Mouse (Mus musculus): ENCODE results near the gene Ubxn4.
A peak's percentile ranks its signal among the peaks of the same experiment; 100 is the strongest.
"Not testable (repeated sequence)": the region's sequence is repeated elsewhere in the genome, so short reads cannot be mapped to it uniquely, and the experiment has no call there.

Ubxn4 gene

DNA sequence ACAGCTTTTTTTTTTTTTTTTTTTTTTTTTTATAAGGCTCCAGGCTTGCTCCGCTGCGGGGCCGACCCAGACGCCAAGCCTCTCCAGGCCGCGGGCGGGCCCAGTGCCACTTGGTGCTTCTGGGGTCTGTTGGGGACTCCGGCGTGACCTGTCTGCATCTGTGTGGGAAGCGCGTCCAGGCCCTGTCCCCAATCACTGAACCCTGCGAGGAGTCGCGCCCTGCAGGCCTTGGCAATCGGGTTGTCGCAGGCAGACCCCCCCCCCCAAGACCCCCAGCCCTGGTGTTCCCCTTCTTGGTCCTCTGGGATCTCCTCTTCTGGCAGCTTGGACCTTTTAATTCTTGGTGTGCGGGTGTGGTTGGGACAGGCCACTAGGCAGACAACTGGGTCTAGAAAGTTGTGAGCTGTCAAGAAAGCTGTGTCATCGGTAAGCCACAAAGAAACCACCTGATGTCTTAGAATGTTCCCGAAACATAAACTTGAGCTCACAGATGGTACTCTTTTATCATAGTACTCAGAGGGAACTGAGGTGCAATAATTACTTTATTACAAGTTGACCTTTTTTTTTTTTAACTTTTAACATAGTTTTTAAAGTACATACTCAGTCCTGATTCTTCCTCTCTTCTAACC, 1.1 kb downstream of the Ubxn4 start:
- H3K9me3 ChIP-seq (ENCODE audit: low read length), result no peaks in the 10 kb centered on the region
- peak overlapping the region; percentile 87 for H3K4me3 ChIP-seq (replicated peaks; ENCODE audit: low read length)
- no peaks in the 10 kb centered on the region for H3K27me3 ChIP-seq (ENCODE audit: insufficient read depth, low read length)
- TF ChIP-seq CTCF (conservative IDR thresholded peaks at IDR 0.05; ENCODE audit: low read length) (no peak), NANOG (IDR thresholded peaks at IDR 0.05; ENCODE audit: borderline replicate concordance, low read length) (no peak), POU5F1 (IDR thresholded peaks at IDR 0.05; ENCODE audit: borderline replicate concordance, low read length) (no peak)
- H3K4me1 ChIP-seq (replicated peaks; ENCODE audit: low read depth, low read length), result peaks cover 13% of the 10 kb centered on the region
- H3K36me3 ChIP-seq (ENCODE audit: insufficient read depth, low read length), result no peaks in the 10 kb centered on the region

DNA sequence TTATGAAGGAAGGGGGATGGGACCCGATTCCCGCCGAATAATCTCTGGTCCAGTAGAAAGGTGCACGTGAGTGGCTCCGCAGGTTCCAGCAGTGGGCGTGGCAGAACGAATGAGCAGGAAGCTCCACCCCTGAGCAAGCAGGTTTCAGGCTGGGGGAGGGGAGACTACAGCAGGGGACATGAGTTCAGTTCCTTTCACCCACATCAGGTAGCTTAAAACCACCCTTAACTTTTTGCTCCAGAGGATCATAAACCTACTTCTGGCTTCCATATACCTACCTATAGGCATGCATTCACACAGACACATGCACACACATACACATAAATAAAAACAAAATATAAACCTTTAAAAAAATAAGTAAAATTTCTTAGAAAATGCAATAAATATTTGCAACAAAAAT, 23.3 kb downstream of the Ubxn4 start:
- H3K27me3 ChIP-seq (ENCODE audit: insufficient read depth, low read length); H3K9me3 ChIP-seq (ENCODE audit: low read length); H3K4me3 ChIP-seq (replicated peaks; ENCODE audit: low read length): not testable (repeated sequence)
- Histone ChIP-seq H3K4me1 (replicated peaks; ENCODE audit: low read depth, low read length) (peaks cover 22% of the 10 kb centered on the region), H3K36me3 (ENCODE audit: insufficient read depth, low read length) (peaks cover 57% of the 10 kb centered on the region)

DNA sequence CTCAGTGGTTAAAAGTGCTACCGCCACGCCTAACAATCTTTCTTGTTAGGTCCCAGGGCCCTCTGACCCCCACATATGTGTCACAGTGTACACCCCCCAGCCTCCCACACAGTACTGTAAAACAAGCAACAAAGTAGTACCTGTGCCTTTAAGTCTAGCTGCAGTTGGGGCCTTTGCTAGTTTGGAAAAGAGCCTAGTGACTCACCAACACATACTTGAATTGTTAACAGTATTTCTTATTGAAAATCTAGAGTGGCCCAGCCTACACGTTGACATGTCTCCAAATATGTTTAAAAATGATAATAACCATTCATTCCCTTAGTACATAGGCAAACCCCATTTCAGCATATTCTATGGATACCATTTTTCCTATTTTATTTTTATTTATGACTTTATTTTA, 27.0 kb downstream of the Ubxn4 start:
- H3K4me3 ChIP-seq (replicated peaks; ENCODE audit: low read length), result no peak overlapping the region
- H3K27me3 ChIP-seq (ENCODE audit: insufficient read depth, low read length), result no peaks in the 10 kb centered on the region
- no peaks in the 10 kb centered on the region for H3K9me3 ChIP-seq (ENCODE audit: low read length)
- H3K36me3 ChIP-seq (ENCODE audit: insufficient read depth, low read length), result peaks cover 69% of the 10 kb centered on the region
- peaks cover 22% of the 10 kb centered on the region for H3K4me1 ChIP-seq (replicated peaks; ENCODE audit: low read depth, low read length)
- TF ChIP-seq NANOG (IDR thresholded peaks at IDR 0.05; ENCODE audit: borderline replicate concordance, low read length) (no peak), CTCF (conservative IDR thresholded peaks at IDR 0.05; ENCODE audit: low read length) (no peak), POU5F1 (IDR thresholded peaks at IDR 0.05; ENCODE audit: borderline replicate concordance, low read length) (no peak)

DNA sequence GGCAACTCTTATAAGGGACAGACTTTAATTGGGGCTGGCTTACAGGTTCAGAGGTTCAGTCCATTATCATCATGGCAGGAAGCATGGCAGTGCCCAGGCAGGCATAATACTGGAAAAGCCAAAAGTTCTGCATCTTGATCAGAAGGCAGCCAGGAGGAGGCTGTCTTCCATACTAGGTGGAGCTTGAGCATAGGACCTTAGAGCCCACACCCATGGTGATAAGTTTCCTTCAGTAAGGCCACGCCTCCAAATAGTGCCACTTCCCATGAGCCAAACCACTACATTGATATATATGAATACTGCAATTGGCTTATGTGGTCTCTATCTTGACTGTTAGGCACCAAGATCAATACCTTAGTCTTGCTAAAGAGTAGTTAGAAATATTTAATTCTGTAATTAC, 32.1 kb downstream of the Ubxn4 start:
- TF ChIP-seq NANOG (IDR thresholded peaks at IDR 0.05; ENCODE audit: borderline replicate concordance, low read length) (no peak), CTCF (conservative IDR thresholded peaks at IDR 0.05; ENCODE audit: low read length) (no peak), POU5F1 (IDR thresholded peaks at IDR 0.05; ENCODE audit: borderline replicate concordance, low read length) (no peak)
- no peaks in the 10 kb centered on the region for H3K9me3 ChIP-seq (ENCODE audit: low read length)
- H3K4me3 ChIP-seq (replicated peaks; ENCODE audit: low read length), result no peak overlapping the region
- H3K4me1 ChIP-seq (replicated peaks; ENCODE audit: low read depth, low read length), result peaks cover 5% of the 10 kb centered on the region; the same call in 1 of the 2 replicates
- H3K27me3 ChIP-seq (ENCODE audit: insufficient read depth, low read length), result no peaks in the 10 kb centered on the region
- peaks cover 62% of the 10 kb centered on the region for H3K36me3 ChIP-seq (ENCODE audit: insufficient read depth, low read length)

DNA sequence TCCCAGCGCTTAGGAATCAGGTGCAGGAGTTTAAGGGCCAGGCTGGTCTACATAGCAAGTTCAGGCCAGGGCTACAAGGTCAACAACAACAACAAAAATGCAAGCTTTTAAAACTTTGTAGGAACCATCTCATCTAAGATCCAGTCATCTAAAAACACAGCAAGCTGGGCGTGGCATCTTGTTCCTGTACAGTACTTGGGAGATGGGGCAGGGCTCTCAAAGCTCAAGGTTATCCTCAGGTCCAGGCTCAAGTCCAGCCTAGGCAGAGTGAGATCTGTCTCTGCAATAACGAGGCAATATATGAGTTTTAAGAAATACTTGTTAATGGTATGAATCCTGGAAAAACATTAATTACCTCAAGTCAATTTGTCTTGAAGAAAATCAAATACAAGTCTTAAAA, 34.8 kb downstream of the Ubxn4 start:
- H3K4me3 ChIP-seq (replicated peaks; ENCODE audit: low read length), result no peak overlapping the region
- H3K4me1 ChIP-seq (replicated peaks; ENCODE audit: low read depth, low read length), result peaks cover 5% of the 10 kb centered on the region; the same call in 1 of the 2 replicates
- no peaks in the 10 kb centered on the region for H3K27me3 ChIP-seq (ENCODE audit: insufficient read depth, low read length)
- TF ChIP-seq CTCF (conservative IDR thresholded peaks at IDR 0.05; ENCODE audit: low read length) (no peak), POU5F1 (IDR thresholded peaks at IDR 0.05; ENCODE audit: borderline replicate concordance, low read length) (no peak), NANOG (IDR thresholded peaks at IDR 0.05; ENCODE audit: borderline replicate concordance, low read length) (no peak)
- H3K36me3 ChIP-seq (ENCODE audit: insufficient read depth, low read length), result peaks cover 52% of the 10 kb centered on the region
- H3K9me3 ChIP-seq (ENCODE audit: low read length), result no peaks in the 10 kb centered on the region

DNA sequence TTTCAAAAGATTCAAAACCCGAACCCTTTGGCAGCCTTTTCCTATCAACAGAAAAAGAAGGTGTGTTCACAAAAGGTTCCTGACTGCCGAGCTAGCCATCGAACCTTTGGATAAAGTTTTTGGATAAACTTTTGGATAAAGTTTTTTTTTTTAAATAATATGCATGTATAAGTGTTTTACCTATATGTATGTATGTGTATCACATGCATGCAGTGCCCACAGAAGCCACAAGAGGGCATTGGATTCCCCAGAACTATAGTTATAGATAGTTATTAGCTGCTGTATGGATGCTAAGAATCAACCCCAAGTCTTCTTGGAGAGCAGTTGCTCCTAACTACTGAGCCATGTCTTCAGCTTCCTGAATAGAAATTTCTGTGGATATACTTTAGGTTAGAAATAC, 38.0 kb downstream of the Ubxn4 start:
- no peaks in the 10 kb centered on the region for H3K9me3 ChIP-seq (ENCODE audit: low read length)
- TF ChIP-seq NANOG (IDR thresholded peaks at IDR 0.05; ENCODE audit: borderline replicate concordance, low read length) (no peak), CTCF (conservative IDR thresholded peaks at IDR 0.05; ENCODE audit: low read length) (peak; percentile 59)
- H3K4me1 ChIP-seq (replicated peaks; ENCODE audit: low read depth, low read length), result peaks cover 16% of the 10 kb centered on the region
- H3K36me3 ChIP-seq (ENCODE audit: insufficient read depth, low read length), result peaks cover 20% of the 10 kb centered on the region
- peaks cover 7% of the 10 kb centered on the region; the same call in 1 of the 2 replicates for H3K27me3 ChIP-seq (ENCODE audit: insufficient read depth, low read length)
- H3K4me3 ChIP-seq (replicated peaks; ENCODE audit: low read length), result no peak overlapping the region

DNA sequence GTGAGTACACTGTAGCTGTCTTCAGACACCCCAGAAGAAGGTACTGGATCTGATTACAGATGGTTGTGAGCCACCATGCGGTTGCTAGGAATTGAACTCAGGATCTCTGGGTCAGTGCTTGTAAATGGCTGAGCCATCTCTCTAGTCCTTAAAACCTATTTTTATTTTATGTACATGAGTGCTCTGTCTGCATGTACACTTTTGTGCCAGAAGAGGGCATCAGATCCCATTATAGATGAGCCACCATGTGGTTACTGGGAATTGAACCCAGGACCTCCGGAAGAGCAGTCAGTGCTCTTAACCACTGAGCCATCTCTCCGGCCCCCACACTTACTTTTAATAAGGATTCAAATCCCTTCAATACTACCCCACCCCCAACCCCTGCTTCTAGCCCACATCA, 39.2 kb downstream of the Ubxn4 start:
- Histone ChIP-seq H3K9me3 (ENCODE audit: low read length) (no peaks in the 10 kb centered on the region), H3K36me3 (ENCODE audit: insufficient read depth, low read length) (peaks cover 9% of the 10 kb centered on the region; the same call in 1 of the 2 replicates), H3K27me3 (ENCODE audit: insufficient read depth, low read length) (peaks cover 7% of the 10 kb centered on the region; the same call in 1 of the 2 replicates), H3K4me3 (replicated peaks; ENCODE audit: low read length) (no peak overlapping the region), H3K4me1 (replicated peaks; ENCODE audit: low read depth, low read length) (peaks cover 16% of the 10 kb centered on the region)
- TF ChIP-seq NANOG (IDR thresholded peaks at IDR 0.05; ENCODE audit: borderline replicate concordance, low read length) (no peak), POU5F1 (IDR thresholded peaks at IDR 0.05; ENCODE audit: borderline replicate concordance, low read length) (no peak), CTCF (conservative IDR thresholded peaks at IDR 0.05; ENCODE audit: low read length) (peak; percentile 32; the same call in 1 of the 2 replicates)

DNA sequence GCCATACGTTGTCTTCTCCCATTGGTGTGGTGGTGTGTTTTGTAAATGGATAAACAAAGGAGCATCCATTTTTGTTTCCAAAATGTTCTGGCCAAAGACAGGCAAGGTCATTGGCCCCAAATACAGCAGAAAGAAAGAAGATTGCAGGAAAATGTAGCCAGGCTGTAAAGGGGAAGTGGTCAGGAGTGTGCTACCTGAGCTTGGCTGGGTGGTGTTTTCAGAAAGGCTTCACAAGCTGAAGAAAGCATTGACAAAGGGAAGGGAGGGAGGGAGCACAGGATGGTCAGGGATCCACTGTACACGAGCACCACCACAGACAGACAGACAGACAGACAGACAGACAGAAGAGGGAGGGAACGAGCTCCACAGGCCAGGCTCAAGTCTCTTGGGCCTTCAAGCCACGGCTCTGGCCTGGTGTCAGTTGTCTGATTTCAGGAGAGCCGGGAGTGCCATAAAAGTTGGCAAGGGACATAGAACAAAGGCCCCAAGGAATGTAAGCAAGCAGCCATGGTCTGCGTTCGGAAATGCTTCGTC, 40.5 kb downstream of the Ubxn4 start:
- no peaks in the 10 kb centered on the region for H3K36me3 ChIP-seq (ENCODE audit: insufficient read depth, low read length)
- H3K27me3 ChIP-seq (ENCODE audit: insufficient read depth, low read length), result peaks cover 10% of the 10 kb centered on the region
- peaks cover 14% of the 10 kb centered on the region; the same call in 1 of the 2 replicates for H3K4me1 ChIP-seq (replicated peaks; ENCODE audit: low read depth, low read length)
- no peaks in the 10 kb centered on the region for H3K9me3 ChIP-seq (ENCODE audit: low read length)
- TF ChIP-seq NANOG (IDR thresholded peaks at IDR 0.05; ENCODE audit: borderline replicate concordance, low read length) (no peak), CTCF (conservative IDR thresholded peaks at IDR 0.05; ENCODE audit: low read length) (no peak), POU5F1 (IDR thresholded peaks at IDR 0.05; ENCODE audit: borderline replicate concordance, low read length) (no peak)
- no peak overlapping the region for H3K4me3 ChIP-seq (replicated peaks; ENCODE audit: low read length)

DNA sequence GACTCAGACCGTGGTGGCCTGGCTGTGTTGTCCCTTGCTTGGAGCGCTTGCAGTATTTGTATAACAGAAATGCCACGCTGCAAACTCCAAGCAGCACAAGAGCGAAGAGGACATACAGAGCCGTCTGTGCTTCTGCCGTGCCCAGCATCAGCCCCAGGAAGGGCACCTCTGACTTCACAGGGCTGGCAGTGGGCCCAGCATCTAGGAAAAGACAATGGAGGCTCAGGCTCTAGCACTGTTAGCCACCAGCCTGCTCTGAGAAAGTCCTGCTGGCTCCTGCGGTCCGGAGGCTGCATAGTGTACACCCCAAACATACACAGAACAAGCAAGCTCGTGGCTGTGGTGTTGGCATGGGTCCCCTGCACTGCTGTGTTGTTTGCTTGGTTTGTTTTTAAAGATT, 41.4 kb downstream of the Ubxn4 start:
- H3K4me3 ChIP-seq (replicated peaks; ENCODE audit: low read length), result no peak overlapping the region
- H3K9me3 ChIP-seq (ENCODE audit: low read length), result no peaks in the 10 kb centered on the region
- peaks cover 14% of the 10 kb centered on the region; the same call in 1 of the 2 replicates for H3K4me1 ChIP-seq (replicated peaks; ENCODE audit: low read depth, low read length)
- H3K36me3 ChIP-seq (ENCODE audit: insufficient read depth, low read length), result no peaks in the 10 kb centered on the region
- TF ChIP-seq NANOG (IDR thresholded peaks at IDR 0.05; ENCODE audit: borderline replicate concordance, low read length) (no peak), POU5F1 (IDR thresholded peaks at IDR 0.05; ENCODE audit: borderline replicate concordance, low read length) (no peak), CTCF (conservative IDR thresholded peaks at IDR 0.05; ENCODE audit: low read length) (no peak)
- H3K27me3 ChIP-seq (ENCODE audit: insufficient read depth, low read length), result peaks cover 10% of the 10 kb centered on the region
